Mouse (Mus musculus): Measurements from ENCODE around the gene Tob2.

Tob2 gene

DNA sequence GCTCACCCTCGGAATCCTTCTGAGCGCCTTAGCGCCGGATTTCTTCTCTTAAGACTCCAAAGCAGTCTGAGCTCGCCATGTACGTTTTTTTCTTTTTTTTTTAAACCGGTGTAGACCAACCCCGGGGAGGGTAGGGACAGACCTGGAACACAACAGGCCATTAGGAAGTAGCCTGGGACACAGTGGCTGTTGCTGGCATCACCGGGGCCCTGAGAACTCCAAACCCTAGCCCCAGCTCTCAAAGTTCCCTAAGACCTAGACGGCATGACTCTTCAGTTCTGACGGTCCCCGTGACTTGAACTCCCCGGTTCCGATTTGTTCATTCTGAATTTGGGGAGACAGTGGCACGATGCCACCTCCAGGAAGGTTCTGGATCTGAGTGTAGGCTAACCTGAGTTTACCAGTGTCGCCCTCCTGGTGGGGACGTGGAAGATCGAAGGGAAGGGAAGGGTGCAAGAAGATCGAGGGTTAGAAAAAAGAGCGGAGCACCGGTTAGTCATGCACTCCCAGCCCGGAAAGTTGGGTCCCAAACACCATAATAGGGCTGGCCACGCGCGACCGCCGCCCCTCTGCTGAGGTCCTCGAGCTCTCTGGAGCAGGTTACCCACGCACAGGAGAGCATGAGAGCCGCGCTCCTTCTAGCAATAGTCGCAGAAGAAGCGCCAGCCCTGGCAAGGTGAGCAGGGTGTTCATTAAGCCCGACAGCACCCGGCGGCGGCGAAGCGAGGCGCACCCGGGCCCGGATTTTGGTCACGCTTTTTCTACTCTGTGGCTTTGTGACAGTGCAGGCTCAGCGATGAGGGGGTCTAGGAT, at the start of gene Tob2:
TSS of gene Tob2 (minus strand) at position 280 of the 813 bp plus-strand sequence.
- peak; percentile 81 for DNase-seq (ENCODE audit: low spot score)

DNA sequence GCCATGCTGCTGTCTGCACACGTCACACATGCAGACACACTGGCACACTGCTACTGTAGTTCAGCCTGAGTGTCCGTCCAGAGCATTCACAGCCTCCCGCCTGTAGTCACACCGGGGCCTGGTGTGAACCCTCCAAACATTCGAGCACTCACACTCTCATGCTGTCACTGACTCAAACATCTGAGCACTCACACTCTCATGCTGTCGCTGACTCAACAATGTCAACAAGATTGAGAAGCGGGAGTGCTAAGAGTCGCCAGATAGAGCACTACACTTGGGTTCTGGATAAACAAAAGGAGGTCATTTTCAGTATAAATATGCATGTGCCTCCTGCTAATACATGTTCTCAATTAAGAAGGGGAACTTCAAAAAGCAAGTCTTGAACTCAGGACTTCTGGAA, 49.4 kb upstream of the Tob2 start:
- DNase-seq (ENCODE audit: low spot score), result no peak

DNA sequence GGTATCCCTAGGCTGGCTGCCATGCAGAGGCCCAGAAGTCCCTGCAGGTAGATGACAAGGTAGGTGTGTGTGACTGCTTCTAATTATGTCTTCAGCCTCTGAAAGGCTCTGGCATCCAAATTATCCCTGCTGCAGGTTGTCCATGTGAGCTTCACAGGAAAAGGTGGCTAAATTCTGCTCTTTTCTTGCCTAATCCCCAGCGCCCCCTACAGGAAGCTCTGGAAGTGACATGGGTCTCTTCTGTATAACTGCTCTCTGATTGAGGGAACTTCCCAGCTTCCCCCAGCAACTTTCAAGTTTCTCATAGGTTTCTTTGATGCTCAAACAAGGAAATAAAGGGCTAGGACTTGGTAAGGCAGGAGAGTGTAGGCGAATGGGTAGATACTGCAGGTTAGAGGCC, 46.3 kb upstream of the Tob2 start:
- DNase-seq (ENCODE audit: low spot score), result peak; percentile 84

DNA sequence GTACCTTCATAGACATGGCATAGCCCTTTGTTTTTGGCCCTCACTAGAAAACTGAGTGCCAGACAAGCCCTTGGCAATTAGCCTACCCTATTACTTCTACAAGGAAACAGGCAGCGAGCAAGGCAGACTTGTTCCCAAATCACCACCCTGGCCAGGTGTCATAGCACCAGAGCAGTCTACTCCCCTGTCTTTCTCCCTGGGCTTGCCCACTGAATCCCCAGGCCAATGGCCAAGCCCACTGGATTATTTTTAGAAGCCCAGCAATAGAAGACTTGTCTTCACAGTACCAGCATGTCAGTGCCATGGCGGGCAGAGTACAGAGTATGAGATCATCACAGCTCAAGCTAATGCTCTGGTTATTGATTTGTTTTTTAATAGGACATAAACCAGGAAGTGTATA, 40.2 kb upstream of the Tob2 start:
- peak; percentile 79 for DNase-seq (ENCODE audit: low spot score)

DNA sequence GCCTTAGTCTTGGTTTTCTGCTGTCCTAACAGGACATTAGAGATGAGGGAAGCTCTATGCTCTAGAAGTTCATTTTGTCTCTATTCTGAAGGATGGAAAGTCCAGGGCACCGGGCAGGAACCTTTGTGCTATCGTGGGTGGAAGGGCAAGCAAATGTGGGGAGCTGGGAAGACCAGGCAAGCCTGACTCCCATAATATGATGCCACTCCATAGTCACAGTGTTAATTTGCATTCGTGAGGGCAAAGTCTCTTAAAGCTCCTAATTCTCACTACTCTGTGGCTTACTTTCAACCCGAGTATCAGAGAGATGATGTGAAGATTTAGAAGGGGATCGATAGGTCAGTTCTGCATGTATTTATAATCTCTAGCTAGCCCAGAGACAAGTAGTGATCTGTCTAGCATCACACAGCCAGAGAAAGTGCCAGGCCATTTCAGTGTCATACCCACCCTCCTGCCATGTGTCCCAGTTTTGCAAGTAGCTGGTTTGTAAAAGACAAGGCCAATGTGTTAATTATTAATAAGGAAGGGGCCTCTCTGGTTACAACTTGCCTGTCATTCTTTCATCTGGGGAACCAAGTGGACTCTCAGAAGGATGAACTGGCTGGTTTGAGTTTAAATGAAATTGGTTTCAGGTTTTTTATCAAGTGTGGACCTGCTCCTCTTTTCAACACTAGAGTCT, 39.1 kb upstream of the Tob2 start:
- DNase-seq (ENCODE audit: low spot score), result no peak

DNA sequence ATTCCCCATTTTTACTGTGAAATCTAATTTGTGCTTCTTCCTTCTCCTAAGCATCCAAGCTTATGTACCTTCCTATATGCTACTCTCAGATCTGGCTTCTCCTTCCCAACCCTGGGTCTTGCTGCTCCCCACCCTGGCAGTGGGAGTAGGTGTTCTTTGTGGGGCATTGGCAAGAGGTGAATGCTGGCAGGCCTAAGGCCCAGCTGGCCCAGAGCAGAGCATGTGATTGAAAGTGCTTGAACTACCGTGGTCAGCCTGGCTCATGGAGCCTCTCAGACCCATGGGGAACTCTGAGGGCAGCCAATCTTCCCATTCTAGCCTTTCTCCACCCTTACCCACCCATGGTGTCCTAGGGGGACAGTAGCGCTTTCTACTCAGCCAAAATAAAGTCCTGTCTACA, 37.8 kb upstream of the Tob2 start:
- no peak for DNase-seq (ENCODE audit: low spot score)

DNA sequence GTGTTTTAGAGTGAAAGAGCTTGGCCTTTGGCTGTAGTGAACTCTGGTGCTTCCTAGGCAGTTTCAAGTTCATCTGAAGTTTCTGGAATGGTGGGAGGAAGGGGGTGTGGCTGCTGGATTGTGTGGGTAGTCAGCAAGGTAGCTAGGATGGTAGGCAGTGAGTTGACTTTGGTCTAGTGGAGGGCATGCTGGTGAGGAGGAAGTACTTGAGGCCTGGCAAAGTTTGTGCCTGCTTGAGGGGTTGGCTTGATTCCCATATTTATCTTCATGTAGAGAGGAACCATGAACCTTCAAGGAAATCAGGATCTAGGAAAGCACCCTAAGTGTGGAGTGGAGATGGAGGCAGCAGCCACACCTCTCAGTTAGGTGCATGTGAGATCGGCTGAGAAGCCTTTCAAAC, 35.4 kb upstream of the Tob2 start:
- no peak for DNase-seq (ENCODE audit: low spot score)

DNA sequence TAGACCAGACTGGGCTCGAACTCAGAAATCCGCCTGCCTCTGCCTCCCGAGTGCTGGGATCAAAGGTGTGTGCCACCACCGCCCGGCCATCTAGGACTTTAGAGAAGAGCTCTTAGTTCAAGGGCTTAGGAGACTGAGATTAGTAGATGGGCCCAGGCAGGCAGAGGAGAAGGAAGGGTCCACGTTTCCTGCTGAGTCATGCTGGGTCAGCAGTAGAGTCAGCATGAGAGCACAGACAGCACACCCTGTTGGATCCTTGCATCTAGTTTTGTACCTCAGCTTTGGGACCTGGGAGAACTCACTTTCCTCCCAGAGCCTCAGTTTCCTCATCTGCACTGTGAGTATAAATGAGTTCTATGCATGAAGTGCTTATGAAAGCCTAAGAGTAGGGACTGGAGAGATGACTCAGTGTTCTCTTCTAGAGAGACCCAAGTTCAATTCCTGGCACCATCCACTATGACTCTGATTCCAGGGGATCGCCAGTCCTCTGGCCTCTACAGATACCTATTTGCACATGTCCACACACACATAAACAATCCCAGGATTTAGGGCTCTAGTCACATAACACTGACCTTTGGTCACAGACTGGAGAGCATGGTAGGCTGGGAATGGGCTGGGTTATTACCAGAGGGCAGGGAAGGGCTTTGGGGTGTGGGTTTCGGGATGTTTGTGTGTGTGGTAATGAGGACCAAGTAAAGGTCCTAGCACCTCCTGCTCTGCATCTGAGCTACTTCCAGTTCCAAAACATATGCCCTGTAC, 33.4 kb upstream of the Tob2 start:
- no peak for DNase-seq (ENCODE audit: low spot score)

DNA sequence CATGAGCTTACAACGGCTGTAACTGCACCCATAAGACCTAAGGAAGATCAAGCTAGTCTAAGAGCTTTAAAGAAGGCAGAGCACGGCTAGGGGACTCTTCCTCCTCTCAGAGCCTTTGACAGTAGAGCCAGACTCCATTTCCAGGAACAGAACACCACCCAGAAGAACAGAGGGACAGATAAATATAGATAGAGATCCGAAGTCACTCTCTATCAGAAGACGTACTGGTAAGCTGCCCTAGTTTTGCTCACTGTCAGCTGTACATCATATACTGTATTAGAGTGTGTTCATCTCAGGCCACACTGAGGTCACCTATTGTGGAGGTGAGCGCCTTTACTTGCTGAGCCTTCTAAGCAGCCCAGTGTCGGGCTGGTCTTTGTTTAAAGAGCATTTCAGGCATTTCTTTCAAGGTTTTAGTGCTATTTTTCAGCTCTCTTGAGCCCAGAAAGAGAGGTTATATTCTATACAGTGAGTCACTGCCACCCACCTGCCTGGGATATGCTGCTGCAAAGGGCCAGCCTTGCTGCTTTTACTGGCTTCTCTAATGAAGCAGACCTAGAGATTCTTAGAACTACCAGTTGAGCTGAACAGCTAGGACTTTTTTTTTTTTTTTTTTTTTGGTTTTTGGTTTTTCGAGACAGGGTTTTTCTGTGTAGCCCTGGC, 32.7 kb upstream of the Tob2 start:
- DNase-seq (ENCODE audit: low spot score), result no peak

DNA sequence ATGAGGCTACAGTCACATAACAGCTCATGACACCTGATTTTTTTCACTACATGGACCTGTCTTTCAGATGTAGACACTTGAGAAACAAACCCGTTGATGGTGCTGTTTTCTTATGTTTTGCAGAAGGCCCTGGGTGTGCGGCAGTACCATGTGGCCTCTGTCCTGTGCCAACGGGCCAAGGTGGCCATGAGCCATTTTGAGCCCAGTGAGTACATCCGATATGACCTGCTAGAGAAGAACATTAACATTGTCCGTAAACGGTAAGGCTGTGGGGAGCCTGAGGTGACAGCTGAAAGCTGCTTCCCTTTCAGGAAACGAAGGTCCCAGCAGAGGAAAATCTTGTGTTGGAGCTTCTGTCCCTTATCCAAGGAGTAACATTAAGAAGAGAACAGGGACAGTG, 30.6 kb upstream of the Tob2 start:
- DNase-seq (ENCODE audit: low spot score), result no peak

DNA sequence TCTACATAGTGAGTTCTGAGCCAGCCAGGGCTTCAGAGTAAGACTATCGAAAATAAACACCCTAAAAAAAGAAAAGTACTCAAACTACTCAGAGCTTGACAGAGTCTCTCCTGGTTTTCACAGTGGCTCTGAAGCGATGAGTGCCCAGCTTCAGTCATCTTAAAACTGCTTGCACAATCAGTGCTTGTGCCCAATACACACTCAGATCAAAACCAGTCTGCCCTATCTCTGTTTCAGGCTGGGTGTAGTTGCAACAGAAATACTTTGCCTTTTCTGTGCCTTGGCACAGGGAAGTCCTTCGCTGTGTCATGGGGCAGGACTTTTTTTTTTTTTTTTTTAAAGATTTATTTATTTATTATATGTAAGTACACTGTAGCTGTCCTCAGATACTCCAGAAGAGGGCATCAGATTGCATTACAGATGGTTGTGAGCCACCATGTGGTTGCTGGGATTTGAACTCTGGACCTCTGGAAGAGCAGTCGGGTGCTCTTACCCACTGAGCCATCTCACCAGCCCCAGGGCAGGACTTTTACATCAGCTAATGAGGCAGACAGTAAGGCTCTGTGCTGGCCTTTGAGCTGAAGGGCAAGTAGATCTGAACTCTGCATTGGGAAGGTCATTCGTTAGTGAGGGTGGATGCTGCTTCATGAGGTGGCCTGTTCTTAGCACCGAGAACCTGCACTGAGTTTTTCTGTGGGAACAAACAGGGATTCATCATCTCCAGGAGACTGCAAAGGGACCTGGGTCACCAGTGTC, 28.4 kb upstream of the Tob2 start:
- no peak for DNase-seq (ENCODE audit: low spot score)

DNA sequence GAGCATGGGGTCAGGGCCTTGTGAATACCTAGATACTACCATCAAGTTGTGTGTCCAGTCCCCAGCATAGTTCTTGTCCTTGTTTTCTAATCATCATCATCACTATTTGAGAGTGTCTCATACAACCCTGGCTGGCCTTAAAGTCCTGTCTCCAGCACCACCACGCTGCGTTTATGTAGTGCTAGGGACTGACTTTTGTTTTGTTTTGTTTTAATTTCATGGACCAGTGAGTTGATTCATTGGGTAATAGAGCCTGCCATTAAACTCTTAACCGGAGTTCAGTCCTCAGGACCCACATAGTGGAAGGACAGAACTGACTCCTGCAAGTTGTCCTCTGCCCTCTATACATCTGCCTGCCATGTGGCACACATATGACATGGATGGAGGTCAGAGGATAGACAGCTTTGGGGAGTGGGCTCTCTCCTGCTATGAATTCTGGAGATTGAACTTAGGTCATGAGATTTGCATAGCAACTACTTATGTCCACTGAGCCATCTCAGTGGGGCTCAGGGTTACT, 26.9 kb upstream of the Tob2 start:
- DNase-seq (ENCODE audit: low spot score), result no peak

DNA sequence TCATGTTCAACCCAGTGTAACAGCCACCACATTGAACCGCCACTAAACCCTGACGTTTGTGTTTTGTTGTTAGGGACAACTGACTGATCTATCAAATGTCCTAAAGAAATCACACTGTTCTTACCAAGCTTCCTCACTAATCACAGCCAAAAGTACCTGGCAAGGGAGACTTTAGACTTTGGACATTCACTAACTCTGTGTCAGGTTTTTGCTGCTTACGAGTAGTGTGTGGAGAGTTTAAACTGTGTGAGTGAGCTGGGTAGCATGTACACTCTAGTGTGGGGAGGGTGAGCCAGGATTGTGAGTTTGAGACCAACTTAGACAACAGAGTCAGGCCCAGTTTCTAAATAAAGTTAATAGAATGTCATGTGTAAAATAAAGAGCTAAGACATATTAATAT, 23.8 kb upstream of the Tob2 start:
- DNase-seq (ENCODE audit: low spot score), result no peak

DNA sequence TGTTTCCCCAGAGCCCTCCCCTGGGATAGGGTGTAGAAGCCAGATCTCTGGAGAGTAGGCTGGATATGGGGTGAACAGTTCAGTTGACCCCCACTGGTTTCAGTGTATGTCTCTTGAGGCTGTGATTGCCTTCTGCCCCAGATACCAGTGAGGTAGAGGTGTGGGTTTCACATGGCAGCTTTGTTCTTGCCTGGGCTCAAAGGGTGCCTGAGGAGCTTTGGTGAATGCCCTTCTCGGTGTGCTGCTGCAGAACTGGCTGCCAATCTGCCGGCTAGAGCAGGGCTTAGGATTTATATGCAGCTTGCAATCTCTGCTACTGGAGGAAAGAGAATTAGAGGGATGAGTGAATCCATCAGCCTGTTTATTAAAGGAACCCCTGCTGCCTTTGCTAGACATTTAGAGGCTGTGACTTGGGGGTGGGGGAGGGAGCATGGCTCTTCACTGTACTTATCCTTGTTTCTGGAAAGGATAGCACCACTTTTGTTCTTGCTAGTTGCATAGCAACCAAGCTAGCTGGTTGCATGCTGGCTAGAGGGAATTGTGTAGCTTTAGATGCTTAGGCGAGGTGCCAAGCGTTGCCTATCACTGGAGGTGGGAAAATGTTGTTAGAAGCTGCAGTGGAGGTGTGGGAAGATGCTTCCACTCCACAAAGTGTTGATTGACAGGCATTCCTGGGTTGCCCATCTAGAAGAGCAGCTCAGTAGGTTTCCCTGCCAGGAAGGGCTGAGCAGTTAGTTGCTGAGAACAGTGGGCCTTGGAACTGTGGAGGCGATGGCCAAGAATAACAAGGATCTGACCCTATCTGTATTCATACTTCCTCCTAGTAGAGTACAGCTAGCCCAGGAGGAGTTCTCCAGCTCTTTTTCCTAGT, 21.2 kb upstream of the Tob2 start:
- DNase-seq (ENCODE audit: low spot score), result peak; percentile 68

DNA sequence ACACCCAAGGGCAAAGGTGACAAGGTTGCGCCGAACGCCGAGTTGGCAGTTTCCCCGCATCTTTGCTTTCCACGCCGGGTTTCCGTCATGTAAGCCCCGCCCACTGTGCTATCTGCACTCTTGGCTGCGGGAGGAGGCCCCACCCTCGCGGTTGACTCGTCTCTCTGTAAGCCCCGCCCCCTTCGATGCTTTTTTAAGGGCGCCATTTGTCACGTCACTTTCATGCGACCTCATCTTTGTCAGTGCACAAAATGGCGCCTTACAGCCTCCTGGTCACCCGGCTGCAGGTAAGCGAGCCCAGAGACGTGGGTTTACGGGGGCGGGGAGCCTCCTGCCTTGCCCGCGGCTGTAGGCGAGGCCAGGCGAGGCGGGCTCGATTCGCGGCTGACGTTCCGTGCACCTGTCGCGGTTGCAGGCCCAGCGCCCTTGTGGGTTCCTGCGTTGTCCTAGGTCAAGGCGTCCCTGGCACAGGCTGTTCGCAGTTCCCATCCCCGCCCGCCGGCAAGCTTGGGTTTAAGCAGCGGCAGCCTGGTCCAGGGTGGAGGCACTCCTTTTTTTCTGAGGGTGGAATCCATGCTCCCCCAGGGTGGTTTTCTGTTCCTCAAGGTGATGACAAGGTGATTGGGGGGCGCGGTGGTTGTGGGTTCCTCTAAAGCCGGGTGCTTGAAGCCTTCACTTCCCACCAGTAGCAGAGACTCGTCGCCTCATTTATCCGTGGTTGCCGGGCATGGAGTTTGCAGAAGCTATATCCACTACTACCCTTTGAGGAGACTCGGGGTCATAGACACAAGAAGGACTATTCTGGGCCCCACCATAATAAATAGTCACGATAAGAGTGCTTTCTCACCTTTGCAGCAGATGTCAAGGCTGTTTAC, 13.9 kb upstream of the Tob2 start, which contains the start of gene Aco2:
TSS of gene Aco2 (plus strand) at position 48 of the 875 bp plus-strand sequence.
- DNase-seq (ENCODE audit: low spot score), result peak; percentile 100

DNA sequence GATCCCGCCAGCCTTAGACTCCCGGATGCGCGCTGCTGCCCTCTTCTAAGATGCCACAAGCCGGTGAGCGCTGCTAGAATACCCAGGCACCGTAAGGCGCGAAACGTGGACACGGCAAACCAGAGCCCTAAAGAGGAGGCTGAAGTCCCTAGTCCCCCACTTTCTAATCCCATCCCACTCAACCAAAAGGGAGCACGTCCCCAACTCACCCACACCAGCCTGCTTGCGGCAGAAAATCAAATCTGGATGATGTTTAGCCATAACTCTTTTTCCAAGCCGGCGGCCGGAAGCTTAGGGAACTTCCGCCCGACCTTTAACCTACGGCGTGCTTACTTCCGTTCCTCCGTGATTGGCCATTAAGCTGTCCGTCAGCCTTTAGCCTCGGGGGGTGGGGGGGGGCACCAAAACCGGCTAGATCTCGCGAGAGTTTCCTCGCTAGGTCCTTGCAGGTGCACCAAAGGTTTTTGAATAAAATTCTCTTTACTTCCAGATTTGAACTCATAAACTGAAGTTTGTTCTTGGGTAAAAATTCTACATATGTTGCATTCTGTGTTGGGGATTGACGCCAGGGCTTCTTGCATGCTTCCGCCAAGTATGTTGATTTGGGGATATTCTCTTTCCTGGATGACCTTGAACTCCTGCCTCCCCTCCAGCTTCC, 13.1 kb upstream of the Tob2 start, which contains the start of gene Phf5a:
TSS of gene Phf5a (minus strand) at position 308 of the 658 bp plus-strand sequence.
- peak; percentile 99 for DNase-seq (ENCODE audit: low spot score)

DNA sequence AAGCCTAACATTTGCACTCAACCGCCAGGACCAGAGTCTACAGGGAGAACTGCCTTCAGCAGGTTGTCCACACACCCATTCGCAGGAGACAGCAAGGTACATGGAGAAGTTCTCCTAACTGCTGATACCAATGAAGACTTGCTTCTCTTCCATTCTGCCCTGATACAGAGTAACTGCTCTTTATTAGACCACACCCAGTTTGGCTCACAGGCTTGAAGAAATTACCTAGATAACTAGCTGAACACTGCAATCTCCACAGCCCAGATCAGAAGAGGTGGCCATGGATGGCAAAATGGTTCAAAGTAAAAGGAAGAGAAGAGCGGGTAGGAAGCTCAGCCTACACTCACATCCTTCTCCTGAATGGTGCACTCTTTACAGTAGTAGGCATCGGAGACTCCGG, 11.4 kb upstream of the Tob2 start:
- no peak for DNase-seq (ENCODE audit: low spot score)

DNA sequence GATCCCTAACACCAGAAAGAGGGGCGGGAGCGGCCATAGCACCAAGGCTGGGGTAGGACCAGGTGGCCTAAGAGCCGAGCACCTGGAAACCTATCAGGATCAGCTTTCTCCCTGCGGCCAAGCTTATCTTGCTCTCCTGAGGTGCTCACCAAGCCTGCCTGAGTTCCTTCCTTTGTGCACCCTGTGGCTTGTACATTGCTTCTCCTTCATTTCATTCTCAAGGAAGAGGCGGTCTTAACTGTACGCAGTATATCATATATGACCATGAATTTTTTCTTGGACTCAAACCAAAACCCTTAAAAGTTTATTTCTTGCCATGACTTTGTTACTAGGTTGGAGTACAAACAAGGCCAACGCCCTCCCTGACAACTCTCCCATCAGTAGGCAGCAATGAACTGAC, 5.6 kb upstream of the Tob2 start:
- DNase-seq (ENCODE audit: low spot score), result no peak
